Mouse (Mus musculus) CH12.LX (cell line): ENCODE results near the gene Timp2. TPM values are rescaled to one million over a fixed set of nuclear protein-coding genes. Genes with fewer than 3 reads are reported as not detected.

ENCODE experiments used
- DNase-seq: peaks from one replicate; pipeline ENCODE4 v3.0.0-alpha.2; 2013; ENCODE audit errors: extremely low read depth
- H3K27ac ChIP-seq: 2 replicates; pipeline ENCODE4 v1.5.1; 2012; ENCODE audit warnings: low read depth, mild to moderate bottlenecking, control low read depth, moderate library complexity; ENCODE audit not compliant: insufficient read depth
- H3K27me3 ChIP-seq: replicated peaks from 2 replicates; pipeline ENCODE3; 2012; ENCODE audit warnings: inconsistent platforms
- H3K36me3 ChIP-seq, 2 experiments: replicated peaks in 1 of 2; 2 replicates each; pipeline versions ENCODE3 to v1.6.1; 2012; ENCODE audit warnings: inconsistent platforms in 1 of 2, low read length in 1 of 2, mild to moderate bottlenecking in 1 of 2, mixed read lengths in 1 of 2, moderate library complexity in 1 of 2; ENCODE audit not compliant: control insufficient read depth in 1 of 2, insufficient read depth in 1 of 2
- H3K4me1 ChIP-seq, 2 experiments: 2 replicates each; pipeline ENCODE4 v1.6.1; 2012; ENCODE audit warnings: inconsistent platforms in 1 of 2, moderate library complexity in 1 of 2; ENCODE audit not compliant: insufficient read depth in 2 of 2, control insufficient read depth in 1 of 2
- H3K4me2 ChIP-seq: 2 replicates; pipeline ENCODE4 v1.6.1; 2012; ENCODE audit warnings: low read depth, mild to moderate bottlenecking, control low read depth; ENCODE audit not compliant: poor library complexity, insufficient read depth, severe bottlenecking
- H3K4me3 ChIP-seq, 3 experiments: fragments of 150-350 bp in 1 of 3; sonication (generic) in 1 of 3; replicated peaks in 1 of 3; 2 replicates each; pipeline versions ENCODE3 to v1.5.1; 2011 to 2012; ENCODE audit warnings: low read depth in 2 of 3, low read length in 2 of 3, mild to moderate bottlenecking in 2 of 3, moderate library complexity in 2 of 3, control low read depth in 1 of 3, improper control_type of control experiment in 1 of 3, inconsistent platforms in 1 of 3, mixed read lengths in 1 of 3; ENCODE audit not compliant: poor library complexity in 1 of 3
- H3K79me2 ChIP-seq: replicated peaks from 2 replicates; pipeline ENCODE4 v1.6.1; 2012; ENCODE audit warnings: mild to moderate bottlenecking, moderate library complexity; ENCODE audit not compliant: control insufficient read depth, poor library complexity, insufficient read depth, severe bottlenecking; ENCODE audit errors: extremely low read depth
- H3K9ac ChIP-seq: 2 replicates; pipeline ENCODE4 v1.6.1; 2012; ENCODE audit warnings: low read depth, mild to moderate bottlenecking, control low read depth, moderate library complexity; ENCODE audit not compliant: insufficient read depth
- H3K9me3 ChIP-seq: replicated peaks from 2 replicates; pipeline ENCODE3; 2012; ENCODE audit warnings: low read length, inconsistent platforms, mixed read lengths
- BHLHE40 ChIP-seq: IDR thresholded peaks from 2 replicates; pipeline ENCODE4 v1.6.1; 2011; ENCODE audit warnings: mild to moderate bottlenecking, low read depth, low read length, improper control_type of control experiment
- CHD1 ChIP-seq: IDR thresholded peaks from 2 replicates; pipeline ENCODE4 v1.6.1; 2012; ENCODE audit warnings: low read depth, low read length, improper control_type of control experiment, inconsistent platforms
- CHD2 ChIP-seq: IDR thresholded peaks from 2 replicates; pipeline ENCODE4 v1.6.1; 2011; ENCODE audit warnings: low read length, improper control_type of control experiment
- CTCF ChIP-seq, 2 experiments: IDR thresholded peaks in 1 of 2; conservative IDR thresholded peaks in 1 of 2; 2 replicates each; pipeline ENCODE4 v1.5.1; 2011 to 2012; ENCODE audit warnings: low read depth in 2 of 2, low read length in 2 of 2, improper control_type of control experiment in 1 of 2, inconsistent platforms in 1 of 2, mild to moderate bottlenecking in 1 of 2, moderate library complexity in 1 of 2
- E2F4 ChIP-seq: IDR thresholded peaks from 2 replicates; pipeline ENCODE4 v1.6.1; 2011; ENCODE audit warnings: low read depth, low read length, improper control_type of control experiment; ENCODE audit not compliant: insufficient replicate concordance
- ELF1 ChIP-seq: IDR thresholded peaks from 2 replicates; pipeline ENCODE4 v1.6.1; 2014; ENCODE audit warnings: low read depth, mild to moderate bottlenecking, inconsistent platforms, low read length, improper control_type of control experiment
- EP300 ChIP-seq: IDR thresholded peaks from 2 replicates; pipeline ENCODE4 v1.6.1; 2011; ENCODE audit warnings: low read length, improper control_type of control experiment
- ETS1 ChIP-seq: conservative IDR thresholded peaks from 2 replicates; pipeline ENCODE4 v1.6.1; 2012; ENCODE audit warnings: low read depth, mild to moderate bottlenecking, inconsistent platforms, low read length, improper control_type of control experiment, moderate library complexity
- GABPA ChIP-seq: IDR thresholded peaks from 2 replicates; pipeline ENCODE4 v1.6.1; 2012; ENCODE audit warnings: low read depth, low read length, improper control_type of control experiment, inconsistent platforms; ENCODE audit not compliant: insufficient replicate concordance
- HCFC1 ChIP-seq: IDR thresholded peaks from 2 replicates; pipeline ENCODE4 v1.6.1; 2012; ENCODE audit warnings: low read depth, mild to moderate bottlenecking, inconsistent platforms, low read length, improper control_type of control experiment
- IRF4 ChIP-seq: IDR thresholded peaks from 2 replicates; pipeline ENCODE4 v1.6.1; 2014; ENCODE audit warnings: low read depth, mild to moderate bottlenecking, inconsistent platforms, low read length, improper control_type of control experiment
- JUN ChIP-seq: IDR thresholded peaks from 2 replicates; pipeline ENCODE4 v1.6.1; 2011; ENCODE audit warnings: low read depth, mild to moderate bottlenecking, low read length, improper control_type of control experiment, moderate library complexity; ENCODE audit not compliant: insufficient read depth
- JUND ChIP-seq: conservative IDR thresholded peaks from 2 replicates; pipeline ENCODE4 v1.6.1; 2011; ENCODE audit warnings: low read depth, low read length, improper control_type of control experiment
- KAT2A ChIP-seq: IDR thresholded peaks from 2 replicates; pipeline ENCODE4 v1.6.1; 2012; ENCODE audit warnings: low read length, improper control_type of control experiment, inconsistent platforms; ENCODE audit not compliant: insufficient replicate concordance
- MAFK ChIP-seq: IDR thresholded peaks from 2 replicates; pipeline ENCODE4 v1.6.1; 2011; ENCODE audit warnings: low read length, improper control_type of control experiment; ENCODE audit not compliant: insufficient replicate concordance
- MAX ChIP-seq: IDR thresholded peaks from 2 replicates; pipeline ENCODE4 v1.6.1; 2011; ENCODE audit warnings: low read length, improper control_type of control experiment
- MAZ ChIP-seq: IDR thresholded peaks from 2 replicates; pipeline ENCODE4 v1.6.1; 2012; ENCODE audit warnings: low read depth, mild to moderate bottlenecking, inconsistent platforms, low read length, improper control_type of control experiment, moderate library complexity
- MEF2A ChIP-seq: IDR thresholded peaks from 2 replicates; pipeline ENCODE4 v1.6.1; 2014; ENCODE audit warnings: low read depth, mild to moderate bottlenecking, inconsistent platforms, low read length, improper control_type of control experiment, borderline replicate concordance
- MXI1 ChIP-seq: IDR thresholded peaks from 2 replicates; pipeline ENCODE4 v1.6.1; 2011; ENCODE audit warnings: mild to moderate bottlenecking, low read depth, low read length, improper control_type of control experiment
- MYC ChIP-seq: IDR thresholded peaks from 2 replicates; pipeline ENCODE4 v1.6.1; 2011; ENCODE audit warnings: low read depth, mild to moderate bottlenecking, improper control_type of control experiment, low read length
- NELFE ChIP-seq: IDR thresholded peaks from 2 replicates; pipeline ENCODE4 v1.6.1; 2011; ENCODE audit warnings: low read depth, low read length, improper control_type of control experiment
- NRF1 ChIP-seq: IDR thresholded peaks from 2 replicates; pipeline ENCODE4 v1.6.1; 2014; ENCODE audit warnings: low read depth, mild to moderate bottlenecking, inconsistent platforms, low read length, improper control_type of control experiment, moderate library complexity
- PAX5 ChIP-seq: IDR thresholded peaks from 2 replicates; pipeline ENCODE4 v1.6.1; 2012; ENCODE audit warnings: low read length, inconsistent platforms, mixed read lengths
- POLR2A ChIP-seq: IDR thresholded peaks from 2 replicates; pipeline ENCODE4 v1.6.1; 2011; ENCODE audit warnings: low read depth, mild to moderate bottlenecking, improper control_type of control experiment, low read length
- POLR2AphosphoS2 ChIP-seq: IDR thresholded peaks from 2 replicates; pipeline ENCODE4 v1.6.1; 2011; ENCODE audit warnings: low read depth, low read length, improper control_type of control experiment
- RAD21 ChIP-seq: IDR thresholded peaks from 2 replicates; pipeline ENCODE4 v1.6.1; 2011; ENCODE audit warnings: low read depth, mild to moderate bottlenecking, low read length, improper control_type of control experiment, moderate library complexity
- RCOR1 ChIP-seq: conservative IDR thresholded peaks from 2 replicates; pipeline ENCODE4 v1.6.1; 2012; ENCODE audit warnings: low read depth, mild to moderate bottlenecking, inconsistent platforms, low read length, improper control_type of control experiment
- SIN3A ChIP-seq: IDR thresholded peaks from 2 replicates; pipeline ENCODE4 v1.6.1; 2012; ENCODE audit warnings: low read length, improper control_type of control experiment, inconsistent platforms
- SMC3 ChIP-seq: IDR thresholded peaks from 2 replicates; pipeline ENCODE4 v1.6.1; 2011; ENCODE audit warnings: low read depth, low read length, improper control_type of control experiment
- TBP ChIP-seq: conservative IDR thresholded peaks from 2 replicates; pipeline ENCODE4 v1.6.1; 2011; ENCODE audit warnings: low read depth, low read length, improper control_type of control experiment
- TCF12 ChIP-seq: IDR thresholded peaks from 2 replicates; pipeline ENCODE4 v1.6.1; 2014; ENCODE audit warnings: low read depth, mild to moderate bottlenecking, inconsistent platforms, low read length, improper control_type of control experiment
- UBTF ChIP-seq: IDR thresholded peaks from 2 replicates; pipeline ENCODE4 v1.6.1; 2012; ENCODE audit warnings: low read depth, mild to moderate bottlenecking, inconsistent platforms, low read length, improper control_type of control experiment, moderate library complexity
- USF1 ChIP-seq: IDR thresholded peaks from 2 replicates; pipeline ENCODE4 v1.6.1; 2014; ENCODE audit warnings: low read depth, mild to moderate bottlenecking, inconsistent platforms, low read length, improper control_type of control experiment
- USF2 ChIP-seq: conservative IDR thresholded peaks from 2 replicates; pipeline ENCODE4 v1.6.1; 2011; ENCODE audit warnings: low read depth, low read length, improper control_type of control experiment
- ZC3H11A ChIP-seq: IDR thresholded peaks from 2 replicates; pipeline ENCODE4 v1.6.1; 2012; ENCODE audit warnings: low read depth, mild to moderate bottlenecking, inconsistent platforms, low read length, improper control_type of control experiment
- ZKSCAN1 ChIP-seq: IDR thresholded peaks from 2 replicates; pipeline ENCODE4 v1.6.1; 2012; ENCODE audit warnings: low read depth, inconsistent platforms, low read length, improper control_type of control experiment, borderline replicate concordance
- ZMIZ1 ChIP-seq: IDR thresholded peaks from 2 replicates; pipeline ENCODE4 v1.6.1; 2012; ENCODE audit warnings: low read depth, mild to moderate bottlenecking, inconsistent platforms, low read length, improper control_type of control experiment
- ZNF384 ChIP-seq: IDR thresholded peaks from 2 replicates; pipeline ENCODE4 v1.6.1; 2012; ENCODE audit warnings: low read depth, low read length, improper control_type of control experiment, inconsistent platforms
- dilution Hi-C: fragments of 300-500 bp; cut with MboI; formaldehyde crosslinking; loops from 2 replicates; pipeline ENCODE4 v1.14.3; 2020; ENCODE audit warnings: low sequenced_read_pairs; ENCODE audit not compliant: extremely low pct_unique_long_range_greater_than_20kb, extremely low pct_ligation_motif_present
- in situ Hi-C: fragments of 300-500 bp; cut with MboI; formaldehyde crosslinking; loops from 3 replicates; pipeline ENCODE4 v1.14.3; 2019; ENCODE audit warnings: low sequenced_read_pairs, low pct_ligation_motif_present, low pct_unique_long_range_greater_than_20kb, mixed read lengths
- polyA plus RNA-seq: library from polyadenylated mRNA; unstranded; fragments of >175 nt; gene quantifications from 2 replicates; pipeline ENCODE4 v1.2.1, GENCODE M21; 2012; ENCODE audit warnings: low read depth; ENCODE audit not compliant: insufficient read length
- total RNA-seq, 2 experiments: library from RNA; depleted of rRNA; stranded (reverse); fragments of 300-350 nt in 1 of 2; fragments of >200 nt in 1 of 2; gene quantifications; 2 replicates each; pipeline ENCODE4 v1.2.3; 2012 to 2014

Gene Timp2
- total and polyA plus RNA-seq, 3 experiments: 0.34 TPM; not detected in 2

DNA sequence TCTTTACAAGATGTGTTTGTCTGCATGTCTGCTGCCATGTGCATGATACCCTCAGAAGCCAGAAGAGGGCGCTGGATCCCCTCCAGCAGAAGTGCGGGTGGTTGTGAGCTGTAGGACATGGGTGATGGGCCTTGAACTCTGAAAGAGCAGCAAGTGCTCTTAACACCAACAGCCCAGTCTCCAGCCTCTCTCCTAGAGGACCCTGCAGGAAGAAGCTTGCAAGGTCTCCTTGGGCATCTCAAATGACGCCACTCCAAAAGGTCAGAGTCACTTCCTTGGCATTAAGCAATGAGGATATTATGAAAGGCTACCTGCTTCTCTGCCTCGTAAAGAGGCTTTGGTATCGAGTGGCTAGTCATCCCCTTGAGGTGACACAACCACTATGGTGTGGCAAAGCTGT, 36.9 kb downstream of the Timp2 start:
- H3K9me3 ChIP-seq: no peaks in the 10 kb centered on the region
- no peak overlapping the region for H3K27ac ChIP-seq
- H3K4me2 ChIP-seq: no peak overlapping the region
- H3K27me3 ChIP-seq: peaks cover 40% of the 10 kb centered on the region
- no peaks in the 10 kb centered on the region for H3K4me1 ChIP-seq
- dilution Hi-C loops (no loop called here), in situ Hi-C loops (no loop called here)
- H3K36me3 ChIP-seq: no peaks in the 10 kb centered on the region
- peak; percentile 70 for DNase-seq
- H3K79me2 ChIP-seq: no peaks in the 10 kb centered on the region
- no peak overlapping the region for H3K9ac ChIP-seq
- TF ChIP-seq USF1 (no peak), RCOR1 (no peak), POLR2A (no peak), UBTF (no peak), SIN3A (no peak), NELFE (0 out of 2 replicates have a peak, but pooled peaks have one; percentile 16), TBP (no peak), RAD21 (peak; percentile 86), MAFK (no peak), TCF12 (no peak), CTCF (conservative IDR thresholded peaks at IDR 0.05 in 1 of 2, IDR thresholded peaks at IDR 0.05 in 1 of 2; ENCODE audit: low read depth in 2 of 2, low read length in 2 of 2) (peak; percentile 72 to 93), JUN (no peak), MAX (peak; percentile 67), POLR2AphosphoS2 (no peak), GABPA (no peak), IRF4 (peak; percentile 22; the same call in 1 of the 2 replicates), ELF1 (no peak), SMC3 (peak; percentile 92), KAT2A (no peak), HCFC1 (no peak), USF2 (no peak), MEF2A (no peak), CHD2 (no peak), PAX5 (no peak), MYC (peak; percentile 91), ZKSCAN1 (no peak), BHLHE40 (no peak), MAZ (no peak), MXI1 (no peak), ETS1 (no peak), CHD1 (no peak), EP300 (no peak), NRF1 (no peak), JUND (no peak), ZMIZ1 (no peak), E2F4 (no peak), ZC3H11A (peak; percentile 56), ZNF384 (no peak)
- no peak overlapping the region for H3K4me3 ChIP-seq
